Mouse (Mus musculus): ENCODE measurements at regions not wholly inside any gene's neighbourhood (a gene's known extent, or its start where the extent isn't known, plus 50 kb on each side); places are given as distances from the start of the nearest gene placed in this dataset.

- TF ChIP-seq POLR2A (IDR thresholded peaks at IDR 0.05; ENCODE audit: control insufficient read depth, low read depth, low read length) (no peak), CTCF (IDR thresholded peaks at IDR 0.05; ENCODE audit: control insufficient read depth, insufficient read depth, insufficient replicate concordance, low read depth, low read length) (no peak)
Measured at GRCm38 (mm10) chr1:185887031-185887430, 230.1 kb downstream of the Lyplal1 start.

Measured in testis, adult 2 months (tissue).